Mouse (Mus musculus): ENCODE measurements around the gene Fam129b. TPM values are rescaled to one million over a fixed set of nuclear protein-coding genes. Genes with fewer than 3 reads are reported as not detected.

Fam129b gene
- total RNA-seq, 2 experiments from 2014 or later, result 22.5 to 26.9 TPM

- intact Hi-C loops (cut with DNase I), result loop anchor here (1.0 to 10.0 kb wide), 2 partner anchors 69 to 234 kb away; partner anchors contain the start of gene Ak1
Measured at GRCm38 (mm10) chr2:32859010-32859621, 16.8 kb upstream of the Fam129b start.

GRCm38 (mm10) chr2:32859622-32860012 is 16.3 kb upstream of the Fam129b start:
- intact Hi-C loops (cut with DNase I), result loop anchor here (1.0 to 10.0 kb wide), 2 partner anchors 69 to 235 kb away; partner anchors contain the start of gene Ak1

More at GRCm38 (mm10) chr2:32859010-32859621, 16.8 kb upstream of the Fam129b start:
- peak; percentile 63 to 74 for DNase-seq

DNA sequence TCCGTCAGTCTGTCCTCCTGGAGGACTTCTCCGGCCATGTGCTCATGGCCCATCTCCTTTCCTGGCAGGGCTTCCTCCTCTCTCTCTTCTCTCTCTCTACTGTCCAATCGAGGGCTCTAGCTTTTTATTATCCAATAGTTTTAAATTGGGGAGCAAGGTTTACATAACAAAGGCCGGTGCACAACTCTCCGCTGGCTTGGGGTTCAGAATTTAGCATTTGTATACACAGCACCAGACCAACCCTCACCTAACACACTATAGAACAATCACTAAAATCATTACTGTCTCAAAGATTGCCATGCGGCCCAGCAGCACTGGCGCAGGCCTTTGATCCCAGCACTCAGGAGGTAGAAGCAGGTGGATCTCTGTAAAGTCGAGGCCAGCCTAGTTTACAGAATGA is 15.1 kb upstream of the Fam129b start:
- no peak for DNase-seq
- intact Hi-C loops (cut with DNase I), result no loop called here

More at GRCm38 (mm10) chr2:32859622-32860012, 16.3 kb upstream of the Fam129b start:
- no peak for DNase-seq

- intact Hi-C loops (cut with DNase I), result no loop called here
- DNase-seq, result no peak
Measured at GRCm38 (mm10) chr2:32863317-32863716, 12.6 kb upstream of the Fam129b start.

DNA sequence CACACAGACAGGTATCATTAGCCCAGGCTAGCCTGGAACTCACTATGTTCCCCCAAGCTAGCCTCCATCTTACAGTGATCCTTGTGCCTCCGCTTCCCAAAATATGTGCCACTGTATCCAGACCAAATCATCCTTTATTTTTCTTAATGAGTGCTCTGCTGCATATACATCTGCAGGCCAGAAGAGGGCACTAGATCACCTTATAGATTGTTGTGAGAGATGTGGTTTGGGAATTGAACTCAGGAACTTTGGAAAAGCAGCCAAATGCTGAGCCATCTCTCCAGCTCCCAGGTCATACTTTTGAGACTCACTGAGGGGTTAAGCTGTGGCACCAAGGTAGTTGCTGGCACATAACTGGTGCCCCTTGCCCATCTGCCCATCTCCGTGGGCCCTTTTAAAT is 11.2 kb upstream of the Fam129b start:
- intact Hi-C loops (cut with DNase I), result loop anchor here (1.0 kb wide), 2 partner anchors 48 to 64 kb away; no protein-coding TSS in a partner anchor
- DNase-seq, result no peak

DNA sequence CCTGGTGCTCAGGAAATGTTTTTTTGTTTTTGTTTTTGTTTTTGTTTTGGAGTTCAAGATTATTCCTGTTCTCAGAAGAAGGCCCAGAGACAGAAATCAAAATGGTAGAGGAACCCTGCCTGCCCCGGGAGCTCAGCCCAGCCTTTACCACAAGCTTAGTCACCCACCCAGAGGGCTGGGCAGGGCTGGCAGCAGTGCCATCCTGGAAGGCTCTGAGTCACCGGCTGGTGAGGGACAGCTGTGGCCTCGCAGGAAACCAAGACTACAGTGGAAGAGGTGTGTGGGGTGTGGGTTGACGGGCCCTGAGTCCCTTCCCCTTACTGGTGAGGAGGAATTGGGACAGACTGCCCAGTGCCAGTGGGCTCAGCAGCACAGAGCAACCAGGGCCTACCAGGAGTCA is 8.6 kb upstream of the Fam129b start:
- no peak for DNase-seq
- intact Hi-C loops (cut with DNase I), result no loop called here

GRCm38 (mm10) chr2:32869721-32870274 is 6.1 kb upstream of the Fam129b start:
- intact Hi-C loops (cut with DNase I), result no loop called here
- no peak for DNase-seq

- no peak for DNase-seq
- intact Hi-C loops (cut with DNase I), result no loop called here
Measured at GRCm38 (mm10) chr2:32870275-32871100, 5.4 kb upstream of the Fam129b start.

DNA sequence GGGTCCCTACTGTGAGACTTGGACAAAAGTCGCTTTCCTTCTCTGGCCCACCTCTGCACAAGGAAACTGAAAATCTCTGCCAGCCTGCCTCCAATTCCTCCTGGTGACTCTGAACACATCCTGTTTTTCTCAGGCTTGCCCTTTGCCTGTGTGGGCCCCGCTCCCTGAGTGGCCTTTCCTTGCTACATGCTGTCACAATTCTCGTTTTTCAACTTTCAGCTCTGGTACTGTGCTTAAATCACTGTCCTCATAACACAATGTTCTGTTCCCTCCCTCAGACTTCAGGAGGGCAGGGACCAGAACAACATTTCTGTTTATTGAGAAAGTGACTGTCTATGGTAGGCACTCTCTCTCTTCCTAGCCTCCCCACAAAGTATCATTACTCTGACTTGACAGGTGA is 1.8 kb upstream of the Fam129b start:
- DNase-seq, result no peak
- intact Hi-C loops (cut with DNase I), result no loop called here

DNA sequence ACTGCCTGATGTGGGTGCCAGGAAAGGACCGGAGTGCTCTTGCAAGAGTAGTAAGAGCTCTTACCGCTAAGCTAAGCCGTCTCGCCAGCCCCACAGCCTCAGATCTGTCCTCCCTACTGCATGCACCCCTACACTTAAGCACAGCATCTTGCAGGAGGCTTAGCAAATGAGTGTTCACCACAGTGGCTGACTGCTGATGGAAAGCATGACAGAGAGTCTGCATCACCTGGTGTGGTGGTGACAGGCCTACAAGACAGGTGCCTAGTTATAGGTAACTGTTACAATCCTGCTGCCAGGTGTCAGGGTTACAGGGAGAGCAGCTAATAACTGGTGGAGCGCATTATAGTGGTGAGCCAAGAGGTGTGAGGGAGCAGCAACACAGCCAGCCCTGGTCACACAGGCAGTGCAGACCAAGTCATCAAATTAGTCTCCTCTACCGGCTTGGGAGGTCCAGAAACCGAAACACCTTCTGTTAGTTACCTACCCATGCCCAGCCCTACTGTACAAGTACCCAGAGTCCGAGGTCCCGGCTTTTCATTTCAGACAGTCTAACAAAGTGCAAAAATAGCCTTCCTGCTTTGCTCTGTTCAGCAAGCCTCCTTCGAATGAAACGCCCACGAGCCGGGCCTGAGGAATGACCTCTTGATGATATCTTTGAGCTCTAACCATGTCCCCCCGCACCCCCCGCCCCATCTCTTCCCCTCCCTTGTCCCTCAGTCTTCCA is 801 bp upstream of the Fam129b start:
- intact Hi-C loops (cut with DNase I), result no loop called here
- DNase-seq, result no peak

DNA sequence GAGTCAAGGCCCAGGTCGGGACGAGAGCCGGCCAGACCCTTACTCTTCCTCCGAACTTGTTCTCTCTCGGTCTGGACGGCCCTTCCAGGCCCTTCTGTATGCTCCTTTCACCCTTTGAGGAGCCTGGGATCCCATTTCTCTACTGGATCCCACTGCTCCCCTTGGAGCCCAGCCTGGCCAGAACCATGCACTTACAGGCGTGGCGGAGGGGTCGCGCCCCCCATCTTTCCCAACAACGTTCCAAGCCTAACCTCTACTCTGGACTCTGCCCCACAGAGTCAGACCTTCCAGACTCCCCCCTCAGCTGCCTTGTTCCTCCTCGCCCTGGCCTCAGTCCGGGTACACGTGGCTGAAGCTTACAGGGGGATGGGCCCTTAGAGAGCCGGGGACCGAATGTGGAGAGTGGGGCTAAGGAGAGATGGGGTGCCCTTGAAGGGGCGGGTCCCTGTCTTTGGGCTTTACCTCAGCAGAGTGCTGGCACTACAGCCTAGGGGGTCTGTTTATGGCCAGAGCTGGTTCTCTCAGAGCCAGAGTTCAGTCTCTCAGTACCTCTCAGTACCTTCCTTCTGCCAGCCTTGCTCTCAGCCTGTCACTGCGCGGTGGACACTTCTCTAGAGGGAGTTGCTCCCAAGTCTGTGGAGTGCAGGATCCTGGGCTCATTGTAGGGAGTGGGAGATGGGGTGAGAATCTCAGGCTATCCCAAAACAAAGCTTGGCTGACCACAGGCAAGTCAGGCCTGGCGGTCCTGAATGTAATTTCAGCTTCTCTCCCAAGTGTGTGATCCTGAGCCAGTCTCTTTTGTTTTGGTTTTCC is 782 bp downstream of the Fam129b start:
- no peak for DNase-seq
- intact Hi-C loops (cut with DNase I), result loop anchor here (2.0 kb wide), 1 partner anchor 36 kb away; no protein-coding TSS in a partner anchor

GRCm38 (mm10) chr2:32877303-32877702 is 1.4 kb downstream of the Fam129b start:
- DNase-seq, result no peak
- intact Hi-C loops (cut with DNase I), result loop anchor here (2.0 kb wide), 1 partner anchor 35 kb away; no protein-coding TSS in a partner anchor

DNA sequence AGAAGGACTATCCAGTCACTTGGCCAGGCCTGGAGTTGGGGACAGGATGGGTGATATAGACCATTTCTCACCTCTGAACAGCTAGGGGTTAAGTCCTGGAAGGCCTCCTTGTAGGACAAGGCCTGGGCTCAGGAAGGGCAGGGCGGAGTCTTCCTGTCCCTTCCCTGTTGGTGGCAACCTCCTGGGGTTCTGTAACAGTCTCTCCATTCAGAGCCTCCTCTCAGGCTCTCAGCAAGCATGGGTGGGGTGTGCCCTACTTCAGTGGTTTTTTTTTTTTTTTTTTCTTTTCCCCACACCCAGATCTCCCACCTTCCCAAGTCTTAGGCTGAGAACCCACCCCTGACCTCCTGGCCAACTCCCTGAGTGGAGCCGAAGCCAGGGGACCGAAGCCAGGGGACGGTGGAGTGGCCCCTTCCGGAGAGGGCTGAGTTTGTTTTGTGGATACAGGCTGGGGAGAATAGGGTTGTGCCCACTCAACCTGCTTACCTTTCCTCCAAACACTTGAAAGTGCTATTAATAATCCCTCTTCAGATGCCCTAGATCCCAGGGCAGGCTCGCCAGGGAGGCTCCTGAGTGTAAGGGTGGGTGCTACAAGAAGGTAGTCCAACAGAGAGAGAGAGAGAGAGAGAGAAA is 2.0 kb downstream of the Fam129b start:
- intact Hi-C loops (cut with DNase I), result loop anchor here (2.0 kb wide), 1 partner anchor 35 kb away; no protein-coding TSS in a partner anchor
- no peak for DNase-seq

DNA sequence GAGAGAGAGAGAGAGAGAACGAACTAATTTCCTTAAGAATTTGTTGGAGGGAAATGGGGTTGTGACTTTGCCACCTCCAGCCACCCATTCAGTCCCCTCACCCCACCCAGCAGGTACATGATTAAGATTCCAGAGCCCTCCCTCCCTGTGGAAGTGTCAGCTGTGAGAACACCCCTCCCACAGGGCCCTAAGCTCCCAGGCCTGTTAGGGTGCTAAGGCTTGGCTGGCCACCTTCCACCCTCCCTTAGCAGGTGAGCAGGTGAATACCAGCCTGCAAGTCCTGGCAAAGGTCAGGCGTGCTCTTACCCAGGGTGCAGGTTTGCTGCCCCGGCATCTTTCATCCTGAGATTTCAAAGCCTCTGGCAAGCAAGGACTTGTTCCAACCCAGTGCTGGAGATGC is 2.5 kb downstream of the Fam129b start:
- intact Hi-C loops (cut with DNase I), result no loop called here
- no peak for DNase-seq

GRCm38 (mm10) chr2:32879593-32879992 is 3.7 kb downstream of the Fam129b start:
- intact Hi-C loops (cut with DNase I), result no loop called here
- no peak for DNase-seq

DNA sequence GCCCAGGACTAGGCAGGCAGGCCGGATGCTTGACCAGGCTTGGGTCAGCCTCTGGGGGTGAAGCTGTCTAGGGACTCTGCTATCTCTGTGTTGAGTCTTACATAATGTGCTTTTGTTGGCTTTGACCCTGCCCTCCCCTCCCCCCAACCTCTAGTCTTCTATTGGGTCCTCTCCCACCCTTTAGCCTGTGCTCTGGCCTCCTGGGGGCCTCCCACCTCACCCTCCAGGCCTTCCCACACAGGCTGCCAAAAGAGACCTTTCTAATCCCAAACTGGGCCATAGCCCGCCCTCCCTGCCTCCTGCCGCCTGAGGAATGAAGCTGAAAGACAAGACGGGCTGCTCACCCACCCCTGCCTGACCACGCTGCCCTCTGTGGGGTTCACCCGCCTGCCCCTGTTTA is 5.1 kb downstream of the Fam129b start:
- DNase-seq, result peak in 1 of 2 experiments; percentile 56
- intact Hi-C loops (cut with DNase I), result no loop called here

- intact Hi-C loops (cut with DNase I), result no loop called here
- DNase-seq, result peak; percentile 84 to 86
Measured at GRCm38 (mm10) chr2:32881723-32882122, 5.8 kb downstream of the Fam129b start.

DNA sequence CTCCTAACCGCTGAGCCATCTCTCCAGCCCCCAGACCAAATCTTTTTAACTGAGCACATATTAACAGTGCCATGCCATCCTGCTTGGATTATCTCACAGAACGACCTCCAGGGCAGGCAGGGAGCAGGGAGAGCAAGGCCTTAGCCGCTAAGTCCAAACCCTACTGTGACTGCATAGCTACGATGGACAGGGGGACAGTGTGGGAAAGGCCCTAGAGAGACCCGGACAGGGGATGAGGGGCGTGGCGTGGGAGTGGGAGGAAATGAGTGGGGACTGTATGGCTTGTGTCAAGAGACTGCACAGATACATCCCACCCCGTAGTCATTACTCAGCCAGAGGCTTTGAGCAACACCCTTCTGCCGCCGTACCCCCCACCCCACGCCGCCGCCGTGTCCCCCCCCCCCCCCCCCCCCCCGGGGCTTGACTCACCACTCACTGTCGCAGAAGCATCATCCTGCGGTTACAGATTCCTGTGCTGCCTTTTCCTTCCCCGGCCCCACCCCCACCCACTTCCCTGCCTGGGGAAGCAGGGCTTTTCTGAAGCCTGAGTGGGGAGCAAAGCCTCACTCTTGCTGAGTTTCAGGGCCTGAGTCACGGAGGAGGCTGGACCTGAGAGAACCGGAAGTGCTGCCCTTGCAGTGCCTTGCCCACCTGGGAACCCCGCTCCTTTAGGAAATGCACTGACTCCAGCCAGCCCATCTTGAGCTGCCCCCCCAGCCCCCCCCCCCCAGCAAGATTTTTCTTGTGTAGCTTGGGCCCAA is 6.5 kb downstream of the Fam129b start:
- peak in 1 of 2 experiments; percentile 63 for DNase-seq
- intact Hi-C loops (cut with DNase I), result no loop called here
